Mouse (Mus musculus): Measurements from ENCODE around the gene Rnf126.

Rnf126 gene

DNA sequence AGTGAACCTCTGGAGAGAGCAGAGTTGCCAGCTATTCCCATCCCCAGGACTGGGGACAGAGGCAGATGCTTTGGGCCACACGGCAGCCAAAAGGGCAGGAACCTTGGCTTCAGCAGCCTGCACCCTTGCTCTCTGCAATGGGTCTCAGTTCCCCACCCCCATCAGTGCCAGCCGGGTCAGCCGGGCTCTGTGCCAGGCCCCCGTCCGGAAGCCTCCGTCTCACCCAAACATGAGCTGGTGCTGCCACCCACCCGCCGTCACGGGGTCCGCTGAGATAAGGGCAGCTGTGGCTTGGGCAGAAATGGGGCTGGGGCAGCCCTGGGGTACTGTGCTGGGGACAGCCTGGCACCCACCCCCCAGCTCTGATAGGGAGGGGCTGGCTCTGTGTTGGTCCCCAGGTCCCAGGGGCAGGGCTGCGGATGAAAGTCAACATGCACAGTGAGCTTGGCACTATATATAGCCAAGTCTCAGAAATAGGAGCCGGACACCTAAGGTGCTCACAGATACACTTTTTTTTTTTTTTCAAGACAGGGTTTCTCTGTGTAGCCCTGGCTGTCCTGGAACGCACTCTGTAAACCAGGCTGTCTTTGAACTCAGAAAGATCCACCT is 37.3 kb downstream of the Rnf126 start:
- peak in 1 of 2 experiments; percentile 54 for DNase-seq (ENCODE audit: low spot score in 2 of 2)

DNA sequence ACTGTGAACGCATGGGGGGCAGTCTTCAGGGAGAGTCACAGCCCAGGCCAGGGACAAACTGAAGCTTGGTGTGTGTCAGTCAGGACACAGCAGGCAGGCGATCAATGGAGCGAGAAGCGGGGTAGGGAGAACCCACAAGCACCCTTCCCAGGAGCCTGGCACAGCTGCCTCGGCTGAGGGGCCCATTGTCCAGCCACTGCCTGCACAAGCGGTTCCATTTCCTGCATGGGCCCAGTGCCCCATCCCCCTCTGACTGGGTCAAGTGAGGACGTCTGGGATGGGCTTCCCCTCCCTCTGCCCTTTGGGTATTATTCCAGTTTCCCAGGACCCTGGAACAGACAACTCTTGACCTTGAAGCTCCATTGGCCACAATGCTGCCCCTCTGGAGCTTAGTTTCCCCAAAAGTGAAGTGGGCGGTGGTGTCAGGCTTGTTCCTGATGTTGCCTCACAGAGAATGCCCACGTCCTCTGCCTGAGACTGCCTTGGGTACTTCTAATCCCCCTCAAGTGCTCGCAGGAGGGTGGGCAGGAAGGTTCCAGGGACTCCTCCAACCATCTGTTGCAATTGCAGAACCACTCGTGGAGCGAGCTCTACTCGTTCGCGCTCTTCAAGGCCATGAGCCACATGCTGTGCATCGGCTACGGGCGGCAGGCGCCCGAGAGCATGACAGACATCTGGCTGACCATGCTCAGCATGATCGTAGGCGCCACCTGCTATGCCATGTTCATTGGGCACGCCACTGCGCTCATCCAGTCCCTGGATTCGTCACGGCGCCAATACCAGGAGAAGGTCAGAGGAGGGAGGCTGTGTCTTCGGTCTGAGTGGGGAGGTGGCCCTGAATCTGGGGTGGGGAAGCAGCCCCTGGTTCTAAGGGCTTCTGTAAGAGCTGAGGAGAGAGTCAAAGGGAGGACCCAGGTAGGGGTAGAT is 38.2 kb downstream of the Rnf126 start:
- peak; percentile 58 to 69 for DNase-seq (ENCODE audit: low spot score in 2 of 2)

DNA sequence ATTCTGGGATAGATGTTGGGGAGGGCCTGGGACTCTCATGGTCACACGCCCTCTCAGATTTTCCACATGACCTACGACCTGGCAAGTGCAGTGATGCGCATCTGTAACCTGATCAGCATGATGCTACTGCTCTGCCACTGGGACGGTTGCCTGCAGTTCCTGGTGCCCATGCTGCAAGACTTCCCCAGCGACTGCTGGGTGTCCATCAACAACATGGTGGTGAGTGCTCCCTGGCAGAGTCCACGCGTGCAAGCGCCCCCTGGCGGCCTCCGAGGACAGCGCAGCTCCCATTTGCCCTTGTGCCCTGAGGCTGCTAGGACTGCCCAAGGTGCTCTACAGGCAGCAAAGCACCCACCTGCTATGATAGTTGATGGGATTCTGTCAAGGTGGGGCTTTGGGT is 40.7 kb downstream of the Rnf126 start:
- DNase-seq (ENCODE audit: low spot score in 2 of 2), result no peak

DNA sequence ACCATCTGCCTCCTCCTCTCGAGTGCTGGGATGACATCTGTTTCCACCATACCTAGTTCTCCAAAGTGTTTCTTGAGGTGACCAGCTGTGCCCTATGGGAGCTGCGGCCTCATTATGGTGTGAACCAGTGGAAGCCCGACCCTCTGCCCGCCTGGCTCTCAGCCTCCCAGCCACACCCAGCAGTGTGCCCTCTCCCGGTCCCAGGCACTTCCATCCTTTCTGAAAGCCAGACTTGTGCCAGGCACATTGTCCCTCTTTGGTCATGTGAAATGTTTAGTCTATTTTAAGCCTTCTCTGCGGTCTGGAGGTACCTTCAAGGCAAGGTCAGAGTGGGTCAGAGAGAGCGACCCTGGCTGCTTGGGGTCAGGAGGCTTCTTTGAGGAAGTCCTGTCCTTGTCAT is 43.1 kb downstream of the Rnf126 start:
- DNase-seq (ENCODE audit: low spot score in 2 of 2), result no peak

DNA sequence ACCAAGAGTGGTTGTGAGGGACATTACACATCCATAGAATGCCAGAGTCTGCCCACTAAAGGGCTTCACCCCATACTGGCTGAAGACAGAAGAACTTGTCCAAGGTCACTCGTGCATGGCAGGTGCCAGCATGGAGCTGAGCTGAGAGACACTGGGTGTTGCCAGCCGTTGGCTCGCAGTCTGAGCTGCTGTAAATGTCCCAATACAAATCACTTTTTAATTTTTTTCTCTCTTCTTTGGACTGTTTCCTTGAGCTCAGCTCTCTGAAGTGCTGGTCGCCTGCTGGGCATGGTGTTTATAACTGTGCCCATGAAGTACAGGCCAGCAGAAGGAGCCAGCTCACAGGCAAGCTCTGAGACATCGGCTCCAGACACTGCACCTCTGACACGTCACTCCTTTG is 43.7 kb downstream of the Rnf126 start:
- no peak for DNase-seq (ENCODE audit: low spot score in 2 of 2)

DNA sequence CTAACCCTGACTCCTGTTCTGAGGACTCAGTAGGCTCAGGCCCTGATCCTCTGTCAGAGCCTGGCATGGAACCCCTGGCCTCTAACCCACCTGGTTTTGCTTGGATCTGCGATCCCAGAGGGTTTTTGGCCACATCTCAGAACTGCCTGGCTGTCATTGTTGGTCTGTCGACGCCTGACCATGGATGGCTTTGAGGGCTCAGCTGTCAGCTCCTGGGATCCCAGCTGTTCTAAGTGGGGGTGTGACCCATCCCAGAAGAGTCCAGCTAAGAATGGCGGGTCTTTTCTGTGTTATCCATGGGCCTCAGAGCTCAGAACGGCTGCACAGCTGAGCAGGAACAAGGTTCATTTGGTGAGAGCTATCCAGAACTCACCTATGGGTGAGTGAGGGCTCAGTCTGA is 45.7 kb downstream of the Rnf126 start:
- no peak for DNase-seq (ENCODE audit: low spot score in 2 of 2)

DNA sequence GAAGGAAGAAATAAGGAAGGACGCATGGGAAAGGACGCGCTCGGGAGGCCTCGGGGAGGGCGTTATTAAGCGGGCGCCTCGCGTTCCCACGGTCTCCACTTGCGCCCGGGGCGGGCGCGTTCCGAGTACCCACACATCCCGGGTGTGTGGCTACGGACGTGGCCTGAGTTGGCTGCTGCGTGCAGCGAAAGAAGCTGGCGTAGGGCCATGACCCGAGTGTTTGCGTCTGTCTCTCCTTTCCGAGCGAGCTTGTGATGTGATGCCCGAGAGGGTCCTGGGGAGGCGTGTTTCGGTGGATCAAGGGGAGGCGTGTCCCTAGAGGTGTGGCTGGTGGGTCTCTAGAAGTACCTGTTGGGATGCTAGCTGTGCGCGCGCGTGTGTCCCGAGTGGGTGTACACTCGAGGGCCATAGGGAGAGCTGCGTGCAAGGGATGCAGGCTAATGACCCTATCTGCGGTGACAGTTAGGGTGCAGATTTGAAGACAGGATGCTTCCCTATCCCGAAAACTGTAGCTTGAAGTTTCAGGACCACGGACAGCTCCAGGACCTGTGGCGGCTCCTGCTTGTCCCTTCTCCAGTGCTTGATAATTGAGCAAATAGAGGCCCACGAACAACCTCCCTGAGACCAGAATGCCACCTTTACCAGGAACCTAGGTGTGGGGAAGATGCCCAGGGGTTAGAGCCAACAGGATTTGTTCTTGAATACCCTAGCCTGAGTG is 49.0 kb downstream of the Rnf126 start:
- no peak for DNase-seq (ENCODE audit: low spot score in 2 of 2)

DNA sequence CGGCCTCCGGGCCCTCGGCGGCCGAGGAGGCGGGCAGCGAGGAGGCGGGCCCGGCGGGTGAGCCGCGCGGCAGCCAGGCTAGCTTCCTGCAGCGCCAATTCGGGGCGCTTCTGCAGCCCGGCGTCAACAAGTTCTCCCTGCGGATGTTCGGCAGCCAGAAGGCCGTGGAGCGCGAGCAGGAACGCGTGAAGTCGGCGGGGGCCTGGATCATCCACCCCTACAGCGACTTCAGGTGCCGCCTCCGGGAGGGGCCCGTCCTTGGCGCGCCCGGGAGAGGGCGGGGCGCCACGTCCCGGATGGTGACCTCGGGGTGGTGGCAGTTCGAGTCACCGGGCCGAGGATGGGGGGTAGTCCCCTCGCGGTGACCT is 49.8 kb downstream of the Rnf126 start:
- DNase-seq (ENCODE audit: low spot score in 2 of 2), result peak; percentile 54 to 64

DNA sequence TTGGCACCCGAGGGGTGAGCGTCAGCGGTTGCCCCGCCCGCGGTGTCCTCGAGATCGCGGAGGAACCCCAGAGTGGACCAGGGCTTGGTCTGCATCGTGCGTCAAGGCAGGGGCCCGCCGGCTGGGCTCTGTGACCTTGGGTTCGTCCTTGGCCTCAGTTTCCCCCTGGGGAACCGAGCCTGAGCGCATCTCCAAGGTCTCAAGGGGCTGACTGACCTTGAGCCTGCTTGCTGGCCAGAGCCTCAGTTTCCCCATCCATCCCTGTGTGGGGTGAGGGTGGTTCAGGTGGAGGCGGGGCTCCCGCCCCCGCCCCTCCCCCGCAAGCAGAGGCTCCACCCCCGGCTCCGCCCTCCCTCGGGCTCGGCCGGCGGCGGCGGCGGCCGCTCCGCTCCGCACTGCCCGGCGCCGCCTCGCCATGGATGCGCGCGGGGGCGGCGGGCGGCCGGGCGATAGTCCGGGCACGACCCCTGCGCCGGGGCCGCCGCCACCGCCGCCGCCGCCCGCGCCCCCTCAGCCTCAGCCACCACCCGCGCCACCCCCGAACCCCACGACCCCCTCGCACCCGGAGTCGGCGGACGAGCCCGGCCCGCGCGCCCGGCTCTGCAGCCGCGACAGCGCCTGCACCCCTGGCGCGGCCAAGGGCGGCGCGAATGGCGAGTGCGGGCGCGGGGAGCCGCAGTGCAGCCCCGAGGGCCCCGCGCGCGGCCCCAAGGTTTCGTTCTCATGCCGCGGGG is 50.3 kb downstream of the Rnf126 start, which contains the start of gene Hcn2:
Hcn2 (plus strand) TSS at position 381 of the 734 bp plus-strand sequence.
- no peak for DNase-seq (ENCODE audit: low spot score in 2 of 2)

DNA sequence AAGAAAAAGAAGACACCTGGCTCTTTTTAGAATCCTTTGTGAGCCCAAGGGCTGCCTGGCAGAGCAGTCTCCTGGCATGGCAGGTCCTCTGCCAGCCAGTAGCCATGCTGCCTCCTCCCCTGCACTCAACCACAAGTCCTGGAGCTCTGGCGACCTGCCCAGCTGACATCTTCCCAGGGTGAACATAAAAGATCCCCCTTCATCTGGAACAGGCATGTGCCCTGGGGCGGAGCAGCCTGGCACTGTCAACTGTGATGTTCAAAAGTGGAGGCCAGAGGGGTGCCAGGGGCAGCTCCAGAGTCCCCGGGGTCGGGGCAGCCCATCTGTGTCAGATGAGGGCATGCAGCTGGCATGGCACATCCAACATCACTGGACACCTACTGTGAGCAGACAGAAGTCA is 51.8 kb downstream of the Rnf126 start:
- DNase-seq (ENCODE audit: low spot score in 2 of 2), result no peak

DNA sequence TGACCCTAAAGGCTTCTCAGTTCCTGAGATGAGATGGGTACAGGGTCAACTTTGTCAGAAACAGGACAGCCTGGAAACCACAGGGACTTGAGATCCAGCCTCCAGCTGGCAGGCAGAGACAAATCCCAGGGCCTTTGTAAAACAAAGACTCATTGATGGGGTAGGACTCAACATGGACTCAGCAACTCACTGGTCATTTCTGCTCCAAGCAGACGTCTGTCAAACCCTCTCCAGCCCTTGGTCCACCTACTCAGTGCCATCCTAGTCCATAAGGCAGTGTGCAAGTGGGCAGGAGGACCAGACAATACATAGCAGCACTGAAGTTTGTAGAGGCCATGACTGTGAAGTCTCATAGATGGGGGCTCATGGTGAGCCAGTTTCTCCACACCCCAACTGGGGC is 53.6 kb downstream of the Rnf126 start:
- no peak for DNase-seq (ENCODE audit: low spot score in 2 of 2)

DNA sequence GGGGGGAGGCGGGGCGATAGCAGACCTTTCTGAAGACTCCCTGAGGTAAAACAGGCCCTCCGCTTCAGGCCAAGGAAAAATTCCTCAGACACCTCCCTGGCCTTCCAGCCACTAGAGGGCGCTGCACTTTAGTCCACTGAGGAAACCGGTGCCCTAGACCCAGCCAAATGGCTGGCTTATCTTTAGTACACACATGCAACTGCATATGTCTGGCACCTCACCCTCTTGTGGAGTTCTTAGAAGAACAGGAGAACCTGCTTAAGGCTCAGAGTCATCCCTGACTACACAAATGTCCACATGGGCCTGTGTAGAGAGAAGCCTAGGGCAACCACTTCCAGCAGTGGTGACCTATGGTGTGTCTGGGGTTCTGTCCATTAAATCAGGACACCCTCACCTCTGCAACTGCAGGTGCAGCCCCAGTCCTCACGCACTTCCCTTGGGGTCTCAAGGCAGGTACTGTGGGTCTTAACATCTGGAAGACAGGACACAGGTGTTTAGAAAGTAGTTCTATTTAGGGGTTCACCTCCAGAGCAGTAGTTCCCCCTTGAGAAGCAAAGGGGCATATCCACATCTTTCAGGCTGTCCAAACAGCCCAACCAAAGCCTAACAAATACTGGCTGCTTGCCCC is 54.1 kb downstream of the Rnf126 start:
- peak; percentile 80 to 84 for DNase-seq (ENCODE audit: low spot score in 2 of 2)

DNA sequence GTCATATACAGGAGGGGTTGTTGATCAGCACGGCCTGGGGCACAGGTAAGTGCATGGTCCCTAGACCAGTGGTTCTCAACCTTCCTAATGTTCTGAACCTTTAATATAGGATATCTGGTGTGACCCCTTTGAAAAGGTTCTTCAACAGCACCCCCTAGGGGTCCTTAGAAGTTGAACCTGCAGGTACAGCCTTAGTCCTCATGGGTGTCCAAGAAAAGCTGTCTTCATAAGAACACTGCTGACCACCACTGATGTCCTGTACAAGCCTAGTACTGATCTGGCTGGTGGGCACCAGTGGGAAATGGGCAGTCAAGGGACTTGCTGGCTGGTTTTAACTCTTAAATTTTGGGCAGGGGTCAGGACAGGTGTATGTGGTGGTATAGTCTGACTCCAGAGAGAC is 54.7 kb downstream of the Rnf126 start:
- DNase-seq (ENCODE audit: low spot score in 2 of 2), result no peak

DNA sequence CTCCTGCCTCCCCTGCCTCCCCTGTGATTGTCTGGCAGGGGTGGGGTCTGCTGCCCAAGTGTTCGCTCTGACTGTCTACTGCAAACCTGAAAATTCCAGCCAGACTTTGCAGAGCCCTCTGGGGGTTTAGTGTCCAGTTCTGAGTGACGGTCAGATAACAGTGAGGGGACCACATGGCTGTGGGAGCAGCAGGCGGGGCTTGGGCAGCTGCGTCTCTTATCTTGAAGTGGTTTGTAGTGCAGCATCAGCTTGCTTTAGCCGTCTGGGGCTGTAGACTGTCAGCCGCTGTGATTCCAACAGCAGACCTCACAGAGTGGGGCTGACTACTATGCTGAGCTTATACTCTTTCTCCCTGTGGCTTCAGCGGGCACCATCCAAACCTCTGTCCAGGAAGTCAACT is 57.4 kb downstream of the Rnf126 start:
- DNase-seq (ENCODE audit: low spot score in 2 of 2), result no peak

DNA sequence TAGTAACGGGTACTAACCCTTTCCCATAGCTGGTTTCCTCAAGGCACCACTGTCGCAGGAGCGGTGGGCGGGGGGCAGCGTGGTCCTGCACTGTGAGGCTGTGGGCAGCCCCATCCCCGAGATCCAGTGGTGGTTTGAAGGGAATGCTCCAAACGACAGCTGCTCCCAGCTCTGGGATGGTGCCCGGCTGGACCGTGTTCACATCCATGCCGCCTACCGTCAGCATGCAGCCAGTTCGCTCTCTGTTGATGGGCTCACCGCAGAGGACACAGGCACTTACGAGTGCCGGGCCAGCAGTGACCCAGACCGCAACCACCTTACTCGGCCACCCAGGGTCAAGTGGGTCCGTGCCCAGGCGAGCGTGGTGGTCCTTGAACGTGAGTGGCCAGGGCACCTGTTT is 58.1 kb downstream of the Rnf126 start:
- DNase-seq (ENCODE audit: low spot score in 2 of 2), result no peak

Measured in frontal cortex, postnatal 36 days (tissue).